Mouse (Mus musculus) intestine, postnatal 0 days (tissue): ENCODE results near the gene Serpina3j. TPM values are rescaled to one million over a fixed set of nuclear protein-coding genes. Genes with fewer than 3 reads are reported as not detected.
"Not testable (repeated sequence)": the region's sequence is repeated elsewhere in the genome, so short reads cannot be mapped to it uniquely, and the experiment has no call there.

Source experiments
- ATAC-seq: fragments of 200-750 bp; cut with Nextera tagmentation; 2 replicates; pipeline ENCODE4 v1.8.0; 2017; ENCODE audit warnings: mild to moderate bottlenecking, moderate TSS enrichment, moderate library complexity
- H3K27ac ChIP-seq: fragments of 300-500 bp; sonication (generic); 2 replicates; pipeline ENCODE4 v1.5.1; 2014; ENCODE audit warnings: mild to moderate bottlenecking, low read depth, low read length, moderate library complexity
- H3K27me3 ChIP-seq: fragments of 300-500 bp; sonication (generic); replicated peaks from 2 replicates; pipeline ENCODE4 v1.6.1; 2014; ENCODE audit warnings: low read length, mixed read lengths; ENCODE audit not compliant: control insufficient read depth, insufficient read depth
- H3K36me3 ChIP-seq: fragments of 300-500 bp; sonication (generic); 2 replicates; pipeline ENCODE4 v1.6.1; 2014; ENCODE audit warnings: mild to moderate bottlenecking, moderate library complexity; ENCODE audit not compliant: control insufficient read depth, insufficient read depth
- H3K4me1 ChIP-seq: fragments of 300-500 bp; sonication (generic); replicated peaks from 2 replicates; pipeline ENCODE4 v1.6.1; 2014; ENCODE audit warnings: antibody characterized with exemption, low read length, mixed read lengths; ENCODE audit not compliant: control insufficient read depth, insufficient read depth
- H3K4me2 ChIP-seq: fragments of 300-500 bp; sonication (generic); replicated peaks from 2 replicates; pipeline ENCODE4 v1.6.1; 2014; ENCODE audit warnings: low read depth, mild to moderate bottlenecking, moderate library complexity
- H3K4me3 ChIP-seq: fragments of 300-500 bp; sonication (generic); 2 replicates; pipeline ENCODE4 v1.5.1; 2014; ENCODE audit warnings: low read depth, low read length
- H3K9ac ChIP-seq: fragments of 300-500 bp; sonication (generic); 2 replicates; pipeline ENCODE4 v1.6.1; 2014; ENCODE audit warnings: mild to moderate bottlenecking, low read depth, low read length
- H3K9me3 ChIP-seq: fragments of 300-500 bp; sonication (generic); 2 replicates; pipeline ENCODE4 v1.6.1; 2016; ENCODE audit warnings: mixed run types; ENCODE audit not compliant: control insufficient read depth
- CTCF ChIP-seq: sonication (generic); IDR thresholded peaks from 2 replicates; pipeline ENCODE4 v1.5.1; 2016; ENCODE audit warnings: low read depth, mild to moderate bottlenecking, control low read depth, antibody characterized with exemption, moderate library complexity
- WGBS: fragments of 180-500 bp; shearing (Covaris S2); extraction: QIAGEN DNeasy Blood & Tissue Kit; methylation state at CpG from one replicate; pipeline ENCODE4 v1.1.7; 2014; 5-methylcytosine and 5-hydroxymethylcytosine counted together
- polyA plus RNA-seq: library from polyadenylated mRNA; unstranded; fragments of >200 nt; fragmentation: Nextera tagmentation; extraction: Ambion mirVana; gene quantifications from 2 replicates; pipeline ENCODE4 v1.2.1, GENCODE M21; 2015

The Serpina3j gene
- polyA plus RNA-seq, 1 experiment from 2014 or later, result not detected

DNA sequence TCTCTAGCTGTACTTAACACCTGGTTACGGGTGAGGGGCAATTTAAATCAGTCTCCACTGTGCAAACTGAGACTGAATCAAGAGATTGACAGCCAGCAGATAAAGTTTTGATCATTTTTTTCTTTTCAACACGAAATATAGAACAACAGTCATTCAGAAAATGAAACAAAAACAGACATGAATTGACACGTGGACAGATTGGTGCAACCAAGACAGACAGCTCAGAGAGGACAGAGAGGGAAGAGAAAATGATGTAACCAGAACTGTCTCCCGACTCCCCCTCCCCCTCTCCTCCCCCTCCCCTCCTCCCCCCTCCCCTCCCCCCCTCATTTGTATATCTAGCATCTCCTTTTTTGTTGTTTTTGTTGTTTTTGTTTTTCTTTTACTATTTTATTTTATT lies 24.5 kb upstream of the Serpina3j start:
- no peak for TF ChIP-seq CTCF
- H3K9ac ChIP-seq, result no peak overlapping the region
- no peak overlapping the region for H3K27ac ChIP-seq
- H3K4me1 ChIP-seq, result no peaks in the 10 kb centered on the region
- no peak for ATAC-seq
- WGBS, result 43% methylated on average over 4 of the region's 4 CpGs
- H3K4me3 ChIP-seq, result no peak overlapping the region
- no peaks in the 10 kb centered on the region for H3K36me3 ChIP-seq
- H3K4me2 ChIP-seq, result no peak overlapping the region
- no peaks in the 10 kb centered on the region for H3K9me3 ChIP-seq
- no peaks in the 10 kb centered on the region for H3K27me3 ChIP-seq

- Histone ChIP-seq H3K9ac (no peak overlapping the region), H3K4me2 (no peak overlapping the region), H3K9me3 (no peaks in the 10 kb centered on the region), H3K4me1 (no peaks in the 10 kb centered on the region), H3K27ac (no peak overlapping the region), H3K4me3 (no peak overlapping the region), H3K27me3 (no peaks in the 10 kb centered on the region), H3K36me3 (no peaks in the 10 kb centered on the region)
- no peak for TF ChIP-seq CTCF
- WGBS, result 86% methylated on average over 2 of the region's 2 CpGs
- no peak for ATAC-seq
Observed at GRCm38 (mm10) chr12:104293963-104294362, 20.4 kb upstream of the Serpina3j start.

DNA sequence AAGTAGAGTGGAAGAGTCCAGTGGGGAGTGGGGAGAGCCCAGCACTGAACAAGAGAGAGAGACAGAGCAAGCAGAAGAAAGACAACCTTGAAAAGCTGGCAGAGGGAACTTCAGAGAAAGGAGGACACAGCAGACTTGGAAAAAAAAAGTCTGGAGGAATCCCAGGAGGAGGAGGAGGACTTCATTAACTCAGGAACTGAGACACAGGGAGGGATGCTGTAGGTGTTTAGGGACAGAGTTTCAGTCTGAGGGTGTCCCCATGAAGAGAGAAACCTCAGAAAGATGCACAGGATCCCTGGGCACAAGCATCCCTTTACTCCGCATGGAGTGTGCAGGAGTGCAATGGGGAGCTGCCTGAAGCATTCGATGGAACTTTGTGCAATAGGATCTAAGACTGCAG lies 16.3 kb upstream of the Serpina3j start:
- Histone ChIP-seq H3K4me2 (no peak overlapping the region), H3K36me3 (no peaks in the 10 kb centered on the region), H3K4me1 (no peaks in the 10 kb centered on the region), H3K27ac (no peak overlapping the region), H3K9ac (no peak overlapping the region), H3K9me3 (no peaks in the 10 kb centered on the region), H3K27me3 (no peaks in the 10 kb centered on the region), H3K4me3 (no peak overlapping the region)
- no peak for TF ChIP-seq CTCF
- ATAC-seq, result no peak
- WGBS, result 86% methylated on average over 2 of the region's 2 CpGs

DNA sequence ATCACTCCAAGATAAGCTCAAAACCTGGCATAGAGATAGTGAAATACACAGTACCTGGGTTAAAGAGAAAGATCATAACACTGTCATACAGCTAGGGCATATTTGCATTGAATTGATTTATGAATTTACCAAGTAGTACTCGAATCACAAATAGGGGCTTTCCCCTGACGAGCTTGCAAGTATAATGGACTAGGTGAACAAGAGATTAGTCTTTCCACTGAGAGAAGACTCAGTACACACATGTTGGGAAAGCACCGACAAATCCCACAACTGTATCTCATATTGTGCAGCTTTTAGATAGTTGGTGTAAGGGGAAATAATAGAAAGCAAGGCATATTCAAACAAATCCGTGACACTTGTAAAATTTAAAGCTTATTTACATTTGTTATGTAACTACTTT lies 8.4 kb upstream of the Serpina3j start:
- Histone ChIP-seq H3K27me3 (no peaks in the 10 kb centered on the region), H3K4me2 (no peak overlapping the region), H3K9me3 (no peaks in the 10 kb centered on the region), H3K27ac (no peak overlapping the region), H3K9ac (no peak overlapping the region), H3K4me1 (no peaks in the 10 kb centered on the region), H3K36me3 (no peaks in the 10 kb centered on the region), H3K4me3 (no peak overlapping the region)
- no peak for TF ChIP-seq CTCF
- no peak for ATAC-seq
- WGBS, result 39% methylated on average over 4 of the region's 4 CpGs

GRCm38 (mm10) chr12:104322454-104322853 lies 8.1 kb downstream of the Serpina3j start:
- H3K27ac ChIP-seq, result no peak overlapping the region
- no peak overlapping the region for H3K9ac ChIP-seq
- H3K36me3 ChIP-seq, result no peaks in the 10 kb centered on the region
- no peaks in the 10 kb centered on the region for H3K4me1 ChIP-seq
- no peak overlapping the region for H3K4me2 ChIP-seq
- H3K9me3 ChIP-seq, result no peaks in the 10 kb centered on the region
- H3K27me3 ChIP-seq, result no peaks in the 10 kb centered on the region
- no peak overlapping the region for H3K4me3 ChIP-seq
- no peak for ATAC-seq
- no peak for TF ChIP-seq CTCF
- WGBS, result 60% methylated on average over 1 of the region's 1 CpGs

GRCm38 (mm10) chr12:104331701-104332100 lies 17.3 kb downstream of the Serpina3j start:
- no peak overlapping the region for H3K27ac ChIP-seq
- H3K4me2 ChIP-seq, result no peak overlapping the region
- H3K27me3 ChIP-seq, result no peaks in the 10 kb centered on the region
- H3K4me1 ChIP-seq, result no peaks in the 10 kb centered on the region
- no peaks in the 10 kb centered on the region for H3K36me3 ChIP-seq
- no peak for ATAC-seq
- no peak overlapping the region for H3K9ac ChIP-seq
- H3K9me3 ChIP-seq, result no peaks in the 10 kb centered on the region
- H3K4me3 ChIP-seq, result no peak overlapping the region
- WGBS, result 58% methylated on average over 1 of the region's 1 CpGs
- no peak for TF ChIP-seq CTCF

GRCm38 (mm10) chr12:104336873-104337272 lies 22.5 kb downstream of the Serpina3j start:
- not testable (repeated sequence) for H3K4me1 ChIP-seq, H3K27ac ChIP-seq, H3K9me3 ChIP-seq, H3K4me2 ChIP-seq, H3K27me3 ChIP-seq, H3K36me3 ChIP-seq, H3K9ac ChIP-seq, H3K4me3 ChIP-seq, ATAC-seq

DNA sequence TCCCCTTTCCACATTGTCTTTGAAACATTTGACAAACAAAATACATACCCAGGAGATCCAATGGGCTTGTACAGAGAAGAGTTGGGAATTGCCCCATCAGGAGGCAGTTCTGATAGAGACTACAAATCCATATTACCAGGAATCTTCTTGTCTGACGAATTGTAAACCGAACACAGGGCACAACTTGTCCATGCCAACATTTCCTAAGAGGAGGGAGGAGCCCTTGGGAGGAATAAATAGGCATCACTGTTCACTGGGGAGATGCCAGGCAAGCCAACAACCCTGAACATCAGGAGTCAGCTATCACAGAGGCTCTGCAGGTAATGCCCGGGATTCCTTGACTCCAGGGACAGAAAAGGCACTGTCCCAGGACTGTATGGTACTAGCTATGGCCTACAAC lies 23.9 kb downstream of the Serpina3j start, which contains the start of the genes Serpina3k and Serpina3m:
Gene Serpina3k, plus strand, starts transcription at position 261 of the 400 bp plus-strand sequence.
Gene Serpina3m, plus strand, starts transcription at position 261 of the 400 bp plus-strand sequence.
- not testable (repeated sequence) for H3K27me3 ChIP-seq, H3K36me3 ChIP-seq, H3K4me1 ChIP-seq, H3K9me3 ChIP-seq, H3K27ac ChIP-seq, ATAC-seq, H3K4me2 ChIP-seq, H3K9ac ChIP-seq, H3K4me3 ChIP-seq
- 89% methylated on average over 3 of the region's 3 CpGs for WGBS
